Mouse (Mus musculus): ENCODE data around the gene Taar7a. TPM values are rescaled to one million over a fixed set of nuclear protein-coding genes. Genes with fewer than 3 reads are reported as not detected.

Taar7a gene
- polyA plus RNA-seq (2014; fragmentation: Nextera tagmentation; extraction: Ambion mirVana): not detected in 2 replicates

DNA sequence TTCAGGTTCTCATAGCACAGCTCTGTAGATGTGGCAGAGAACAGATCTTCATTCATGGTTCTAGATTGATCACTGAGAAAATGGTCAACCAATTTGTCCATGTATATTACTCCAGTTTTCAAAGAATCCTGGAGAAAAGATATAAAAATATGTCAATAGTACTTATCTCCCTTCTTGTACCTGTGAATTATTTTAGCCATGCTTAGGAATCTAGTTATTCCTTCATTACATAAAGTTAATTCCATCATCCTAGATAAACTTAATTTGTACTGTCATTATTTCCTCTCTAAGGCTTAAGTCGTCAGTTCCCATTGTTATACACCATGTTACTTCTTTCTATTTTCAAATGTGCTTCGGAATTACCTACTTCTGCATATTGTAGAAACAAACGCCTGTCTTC, at the start of gene Taar7a:
TSS of gene Taar7a (minus strand) at position 101 of the 400 bp plus-strand sequence.
- 86% methylated on average over 3 of the region's 3 CpGs for WGBS
- no peak within 1 kb of the TSS for H3K4me2 ChIP-seq (ENCODE audit: low read length)
- DNase-seq (ENCODE audit: low spot score) (no peak), ATAC-seq (replicated peaks; ENCODE audit: low FRiP score, low TSS enrichment, low read depth) (no peak)
- no peaks in the 10 kb centered on the region for H3K4me1 ChIP-seq (replicated peaks; ENCODE audit: control insufficient read depth, insufficient read depth, low read length)
- H3K9ac ChIP-seq (ENCODE audit: low read length): no peak within 1 kb of the TSS
- H3K27ac ChIP-seq (ENCODE audit: low read depth): no peak within 1 kb of the TSS
- no peak within 1 kb of the TSS for H3K4me3 ChIP-seq (ENCODE audit: low read depth, low read length)
- H3K27me3 ChIP-seq (replicated peaks; ENCODE audit: control insufficient read depth, insufficient read depth, low read length): no peaks in the 10 kb centered on the region
- no peaks in the 10 kb centered on the region for H3K9me3 ChIP-seq (ENCODE audit: control insufficient read depth, low read length)
- H3K36me3 ChIP-seq (ENCODE audit: control insufficient read depth, insufficient read depth, low read length): no peaks in the 10 kb centered on the region

DNA sequence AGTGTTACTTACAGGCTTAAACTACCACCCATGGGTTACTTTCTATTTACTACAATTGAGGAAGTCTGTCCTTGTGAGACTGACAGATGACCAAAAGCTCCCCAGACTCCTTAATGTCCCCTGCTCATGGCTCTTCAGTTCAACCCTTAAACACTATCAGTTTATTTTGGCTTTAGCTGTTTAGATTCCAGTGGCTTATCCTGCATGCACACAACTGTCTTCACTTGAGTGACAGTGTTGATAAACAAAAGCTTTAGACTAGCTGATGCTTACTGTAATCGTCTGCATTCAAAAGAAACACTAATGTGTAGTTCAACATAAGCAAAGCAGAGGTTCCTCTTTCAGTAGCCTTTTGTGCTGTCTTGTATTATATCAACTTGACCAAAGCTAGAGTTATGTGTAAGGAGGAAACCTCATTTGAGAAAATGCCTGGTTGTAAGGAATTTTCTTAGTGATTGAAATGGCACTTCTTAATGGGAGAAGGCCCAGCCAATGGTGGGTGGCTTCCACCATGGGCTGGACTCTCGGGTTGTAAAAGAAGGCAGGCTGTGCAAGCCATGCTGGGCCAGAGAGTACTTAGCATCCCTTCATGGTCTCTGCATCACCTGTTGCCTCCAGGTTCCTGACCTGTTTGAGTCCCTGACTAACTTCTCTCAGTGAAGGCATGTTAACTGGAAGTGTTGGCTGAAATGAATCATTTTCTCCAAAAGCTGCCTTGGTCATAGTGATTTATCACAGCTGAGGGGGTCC, 47.0 kb upstream of the Taar7a start:
- no peak overlapping the region for H3K27ac ChIP-seq (ENCODE audit: low read depth)
- H3K4me1 ChIP-seq (replicated peaks; ENCODE audit: control insufficient read depth, insufficient read depth, low read length): no peaks in the 10 kb centered on the region
- DNase-seq (ENCODE audit: low spot score) (no peak), ATAC-seq (replicated peaks; ENCODE audit: low FRiP score, low TSS enrichment, low read depth) (no peak)
- no peak overlapping the region for H3K4me3 ChIP-seq (ENCODE audit: low read depth, low read length)
- WGBS: 43% methylated on average over 2 of the region's 2 CpGs
- H3K27me3 ChIP-seq (replicated peaks; ENCODE audit: control insufficient read depth, insufficient read depth, low read length): no peaks in the 10 kb centered on the region
- no peak overlapping the region for H3K9ac ChIP-seq (ENCODE audit: low read length)
- H3K36me3 ChIP-seq (ENCODE audit: control insufficient read depth, insufficient read depth, low read length): no peaks in the 10 kb centered on the region
- no peaks in the 10 kb centered on the region for H3K9me3 ChIP-seq (ENCODE audit: control insufficient read depth, low read length)
- H3K4me2 ChIP-seq (ENCODE audit: low read length): no peak overlapping the region

DNA sequence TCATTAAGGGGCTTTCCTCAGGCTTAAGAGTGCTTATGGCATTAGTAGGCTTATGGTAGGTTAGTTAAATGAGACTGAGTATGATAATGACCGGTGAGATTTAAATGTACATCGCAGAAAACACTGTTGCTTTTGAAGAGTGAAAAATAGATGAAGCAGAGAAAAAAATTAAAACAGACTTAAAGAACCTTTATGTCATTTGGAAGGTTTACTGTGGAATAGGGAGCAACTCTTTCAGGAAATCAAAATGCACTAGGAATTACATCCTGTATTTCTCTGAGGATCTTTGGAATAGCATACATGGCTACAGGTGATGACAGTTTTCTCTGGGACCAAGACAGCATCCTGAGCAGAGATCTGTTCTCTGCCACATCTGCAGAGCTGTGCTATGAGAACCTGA, 44.0 kb upstream of the Taar7a start, which contains the start of gene Taar7e:
TSS of gene Taar7e (plus strand) at position 301 of the 400 bp plus-strand sequence.
- no peak for DNase-seq (ENCODE audit: low spot score)
- ATAC-seq (replicated peaks; ENCODE audit: low FRiP score, low TSS enrichment, low read depth): no peak
- Histone ChIP-seq H3K4me1 (replicated peaks; ENCODE audit: control insufficient read depth, insufficient read depth, low read length) (no peaks in the 10 kb centered on the region), H3K9me3 (ENCODE audit: control insufficient read depth, low read length) (no peaks in the 10 kb centered on the region), H3K27me3 (replicated peaks; ENCODE audit: control insufficient read depth, insufficient read depth, low read length) (no peaks in the 10 kb centered on the region), H3K36me3 (ENCODE audit: control insufficient read depth, insufficient read depth, low read length) (no peaks in the 10 kb centered on the region), H3K4me3 (ENCODE audit: low read depth, low read length) (no peak within 1 kb of the TSS), H3K9ac (ENCODE audit: low read length) (no peak within 1 kb of the TSS), H3K4me2 (ENCODE audit: low read length) (no peak within 1 kb of the TSS), H3K27ac (ENCODE audit: low read depth) (no peak within 1 kb of the TSS)
- WGBS: 88% methylated on average over 2 of the region's 2 CpGs

DNA sequence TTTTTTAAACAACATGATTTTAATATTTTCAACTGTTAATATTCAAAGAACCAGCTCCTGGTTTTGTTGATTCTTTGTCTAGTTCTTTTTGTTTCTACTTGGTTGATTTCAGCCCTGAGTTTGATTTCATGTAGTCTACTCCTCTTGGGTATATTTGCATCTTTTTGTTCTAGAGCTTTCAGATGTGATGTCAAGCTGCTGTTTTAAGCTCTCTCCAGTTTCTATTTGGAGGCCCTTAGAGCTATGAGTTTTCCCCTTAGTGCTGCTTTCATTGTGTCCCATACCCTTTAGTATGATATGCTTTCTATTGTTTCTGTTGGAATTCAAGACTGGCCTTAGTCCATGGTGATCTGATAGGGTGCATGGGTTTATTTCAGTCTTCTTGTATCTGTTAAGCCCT, 38.1 kb upstream of the Taar7a start:
- Histone ChIP-seq H3K27ac (ENCODE audit: low read depth) (no peak overlapping the region), H3K4me3 (ENCODE audit: low read depth, low read length) (no peak overlapping the region), H3K9me3 (ENCODE audit: control insufficient read depth, low read length) (no peaks in the 10 kb centered on the region), H3K4me1 (replicated peaks; ENCODE audit: control insufficient read depth, insufficient read depth, low read length) (no peaks in the 10 kb centered on the region), H3K9ac (ENCODE audit: low read length) (no peak overlapping the region), H3K4me2 (ENCODE audit: low read length) (no peak overlapping the region), H3K27me3 (replicated peaks; ENCODE audit: control insufficient read depth, insufficient read depth, low read length) (no peaks in the 10 kb centered on the region), H3K36me3 (ENCODE audit: control insufficient read depth, insufficient read depth, low read length) (no peaks in the 10 kb centered on the region)
- ATAC-seq (replicated peaks; ENCODE audit: low FRiP score, low TSS enrichment, low read depth) (no peak), DNase-seq (ENCODE audit: low spot score) (no peak)

DNA sequence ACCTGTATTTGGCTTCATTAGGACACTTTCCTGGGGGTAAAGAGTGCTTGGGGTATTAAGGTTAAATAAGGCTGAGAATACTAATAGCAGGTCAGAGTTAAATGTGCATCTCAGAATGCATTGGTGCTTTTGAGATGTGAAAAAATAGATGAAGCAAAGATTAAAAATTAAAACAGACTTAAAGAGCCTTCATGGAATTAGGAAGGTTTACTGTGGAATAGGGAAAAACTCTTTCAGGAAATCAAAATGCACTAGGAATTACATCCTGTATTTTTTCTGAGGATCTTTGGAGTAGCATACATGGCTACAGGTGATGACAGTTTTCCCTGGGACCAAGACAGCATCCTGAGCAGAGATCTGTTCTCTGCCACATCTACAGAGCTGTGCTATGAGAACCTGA, 33.6 kb upstream of the Taar7a start, which contains the start of gene Taar7d:
TSS of gene Taar7d (plus strand) at position 301 of the 400 bp plus-strand sequence.
- Histone ChIP-seq H3K27me3 (replicated peaks; ENCODE audit: control insufficient read depth, insufficient read depth, low read length) (no peaks in the 10 kb centered on the region), H3K9ac (ENCODE audit: low read length) (no peak within 1 kb of the TSS), H3K27ac (ENCODE audit: low read depth) (no peak within 1 kb of the TSS), H3K4me2 (ENCODE audit: low read length) (no peak within 1 kb of the TSS), H3K36me3 (ENCODE audit: control insufficient read depth, insufficient read depth, low read length) (no peaks in the 10 kb centered on the region), H3K4me3 (ENCODE audit: low read depth, low read length) (no peak within 1 kb of the TSS), H3K4me1 (replicated peaks; ENCODE audit: control insufficient read depth, insufficient read depth, low read length) (no peaks in the 10 kb centered on the region), H3K9me3 (ENCODE audit: control insufficient read depth, low read length) (no peaks in the 10 kb centered on the region)
- ATAC-seq (replicated peaks; ENCODE audit: low FRiP score, low TSS enrichment, low read depth) (no peak), DNase-seq (ENCODE audit: low spot score) (no peak)

DNA sequence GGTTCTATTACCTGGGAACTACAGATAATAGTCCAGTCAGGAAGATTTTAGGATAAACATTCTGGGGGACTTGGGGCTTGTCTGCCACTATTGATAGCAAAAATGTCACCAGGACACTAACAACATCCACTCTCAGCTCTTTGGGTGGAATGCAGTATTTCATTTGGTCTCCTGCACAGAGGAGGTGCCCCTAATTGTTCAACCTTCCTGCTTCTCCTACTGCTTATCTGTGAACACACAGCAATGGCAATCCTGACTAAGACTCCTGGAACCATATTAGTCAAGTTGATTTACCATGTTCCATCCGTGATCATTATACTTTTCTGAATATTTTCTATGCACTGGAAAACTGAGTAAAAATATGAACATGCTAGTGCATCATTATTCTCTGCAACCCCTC, 14.9 kb upstream of the Taar7a start:
- DNase-seq (ENCODE audit: low spot score): no peak
- no peaks in the 10 kb centered on the region for H3K9me3 ChIP-seq (ENCODE audit: control insufficient read depth, low read length)
- no peaks in the 10 kb centered on the region for H3K4me1 ChIP-seq (replicated peaks; ENCODE audit: control insufficient read depth, insufficient read depth, low read length)
- ATAC-seq (replicated peaks; ENCODE audit: low FRiP score, low TSS enrichment, low read depth): no peak
- H3K27ac ChIP-seq (ENCODE audit: low read depth): no peak overlapping the region
- H3K9ac ChIP-seq (ENCODE audit: low read length): no peak overlapping the region
- H3K27me3 ChIP-seq (replicated peaks; ENCODE audit: control insufficient read depth, insufficient read depth, low read length): no peaks in the 10 kb centered on the region
- no peaks in the 10 kb centered on the region for H3K36me3 ChIP-seq (ENCODE audit: control insufficient read depth, insufficient read depth, low read length)
- no peak overlapping the region for H3K4me3 ChIP-seq (ENCODE audit: low read depth, low read length)
- no peak overlapping the region for H3K4me2 ChIP-seq (ENCODE audit: low read length)
- WGBS: 79% methylated on average over 1 of the region's 1 CpGs

GRCm38 (mm10) chr10:24007034-24007433, 13.8 kb upstream of the Taar7a start:
- Histone ChIP-seq H3K27me3 (replicated peaks; ENCODE audit: control insufficient read depth, insufficient read depth, low read length) (no peaks in the 10 kb centered on the region), H3K36me3 (ENCODE audit: control insufficient read depth, insufficient read depth, low read length) (no peaks in the 10 kb centered on the region), H3K9ac (ENCODE audit: low read length) (no peak overlapping the region), H3K27ac (ENCODE audit: low read depth) (no peak overlapping the region), H3K4me3 (ENCODE audit: low read depth, low read length) (no peak overlapping the region), H3K9me3 (ENCODE audit: control insufficient read depth, low read length) (no peaks in the 10 kb centered on the region), H3K4me1 (replicated peaks; ENCODE audit: control insufficient read depth, insufficient read depth, low read length) (no peaks in the 10 kb centered on the region), H3K4me2 (ENCODE audit: low read length) (no peak overlapping the region)
- WGBS: 39% methylated on average over 2 of the region's 2 CpGs
- DNase-seq (ENCODE audit: low spot score): no peak
- ATAC-seq (replicated peaks; ENCODE audit: low FRiP score, low TSS enrichment, low read depth): no peak

DNA sequence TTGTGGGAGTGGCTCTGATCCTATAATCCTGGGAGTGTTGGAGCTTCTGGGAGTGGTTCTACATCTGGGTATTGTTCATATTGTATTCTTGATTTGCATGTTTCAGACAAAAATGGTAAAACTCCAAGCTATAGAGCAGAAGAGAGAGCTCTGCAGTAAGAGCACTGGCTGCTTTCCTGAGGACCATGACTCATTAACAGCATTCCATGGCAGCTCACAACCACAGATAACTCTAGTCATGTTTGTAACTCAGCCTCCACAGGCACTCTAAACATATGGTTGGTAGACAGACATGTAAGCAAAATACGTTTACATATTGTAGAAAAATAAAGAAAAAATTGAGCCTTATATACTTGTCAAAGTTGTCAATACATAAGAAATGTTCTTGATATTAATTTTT, 13.2 kb upstream of the Taar7a start:
- H3K9ac ChIP-seq (ENCODE audit: low read length): no peak overlapping the region
- no peak overlapping the region for H3K27ac ChIP-seq (ENCODE audit: low read depth)
- WGBS: 69% methylated on average over 1 of the region's 1 CpGs
- H3K4me2 ChIP-seq (ENCODE audit: low read length): no peak overlapping the region
- H3K4me1 ChIP-seq (replicated peaks; ENCODE audit: control insufficient read depth, insufficient read depth, low read length): no peaks in the 10 kb centered on the region
- no peaks in the 10 kb centered on the region for H3K36me3 ChIP-seq (ENCODE audit: control insufficient read depth, insufficient read depth, low read length)
- no peaks in the 10 kb centered on the region for H3K9me3 ChIP-seq (ENCODE audit: control insufficient read depth, low read length)
- no peaks in the 10 kb centered on the region for H3K27me3 ChIP-seq (replicated peaks; ENCODE audit: control insufficient read depth, insufficient read depth, low read length)
- no peak for ATAC-seq (replicated peaks; ENCODE audit: low FRiP score, low TSS enrichment, low read depth)
- DNase-seq (ENCODE audit: low spot score): no peak
- no peak overlapping the region for H3K4me3 ChIP-seq (ENCODE audit: low read depth, low read length)

- ATAC-seq (replicated peaks; ENCODE audit: low FRiP score, low TSS enrichment, low read depth) (no peak), DNase-seq (ENCODE audit: low spot score) (no peak)
- H3K4me2 ChIP-seq (ENCODE audit: low read length): no peak within 1 kb of the TSS
- H3K27me3 ChIP-seq (replicated peaks; ENCODE audit: control insufficient read depth, insufficient read depth, low read length): no peaks in the 10 kb centered on the region
- no peaks in the 10 kb centered on the region for H3K36me3 ChIP-seq (ENCODE audit: control insufficient read depth, insufficient read depth, low read length)
- H3K27ac ChIP-seq (ENCODE audit: low read depth): no peak within 1 kb of the TSS
- no peaks in the 10 kb centered on the region for H3K4me1 ChIP-seq (replicated peaks; ENCODE audit: control insufficient read depth, insufficient read depth, low read length)
- WGBS: 76% methylated on average over 1 of the region's 1 CpGs
- no peak within 1 kb of the TSS for H3K4me3 ChIP-seq (ENCODE audit: low read depth, low read length)
- H3K9me3 ChIP-seq (ENCODE audit: control insufficient read depth, low read length): no peaks in the 10 kb centered on the region
- H3K9ac ChIP-seq (ENCODE audit: low read length): no peak within 1 kb of the TSS
Measured at GRCm38 (mm10) chr10:23999639-24000038, 6.4 kb upstream of the Taar7a start, which contains the start of gene Taar7b. TSS of gene Taar7b (plus strand) at chr10:23999939.

Data from intestine, embryonic 14.5 days (tissue).